Mouse (Mus musculus): Measurements from ENCODE around the gene Ttyh3. TPM values are rescaled to one million over a fixed set of nuclear protein-coding genes. Genes with fewer than 3 reads are reported as not detected.

Gene Ttyh3
- total and polyA plus RNA-seq, 3 experiments, result 5.9 to 35.7 TPM; not detected in 1

GRCm38 (mm10) chr5:140617714-140618113 lies 31.1 kb downstream of the Ttyh3 start (continued):
- TF ChIP-seq NRF1 (IDR thresholded peaks at IDR 0.05; ENCODE audit: insufficient read depth, low read depth, low read length, poor library complexity, severe bottlenecking), result 0 out of 2 replicates have a peak, but pooled peaks have one; percentile 27

GRCm38 (mm10) chr5:140616691-140617090 lies 32.1 kb downstream of the Ttyh3 start:
- H3K9me3 ChIP-seq (replicated peaks; ENCODE audit: insufficient read depth, low read length), result no peaks in the 10 kb centered on the region
- peak; percentile 37 for DNase-seq (ENCODE audit: low read depth, low spot score)
- TF ChIP-seq POLR2AphosphoS5 (IDR thresholded peaks at IDR 0.05; ENCODE audit: borderline replicate concordance, low read depth, low read length) (no peak), BHLHE40 (IDR thresholded peaks at IDR 0.05; ENCODE audit: borderline replicate concordance, low read depth, low read length) (no peak), JUND (IDR thresholded peaks at IDR 0.05; ENCODE audit: low read depth, low read length) (no peak), E2F4 (IDR thresholded peaks at IDR 0.05; ENCODE audit: borderline replicate concordance, low read depth, low read length) (no peak), KAT2A (conservative IDR thresholded peaks at IDR 0.05; ENCODE audit: low read depth, low read length) (no peak), GABPA (IDR thresholded peaks at IDR 0.05; ENCODE audit: low read depth, low read length) (no peak), ZMIZ1 (IDR thresholded peaks at IDR 0.05; ENCODE audit: low read depth, low read length) (no peak), MAX (IDR thresholded peaks at IDR 0.05; ENCODE audit: low read length) (no peak), MAFK (IDR thresholded peaks at IDR 0.05; ENCODE audit: borderline replicate concordance, low read depth, low read length) (no peak), MYC (IDR thresholded peaks at IDR 0.05; ENCODE audit: low read depth, low read length) (no peak), MYB (IDR thresholded peaks at IDR 0.05; ENCODE audit: low read depth, low read length) (no peak), NRF1 (IDR thresholded peaks at IDR 0.05; ENCODE audit: insufficient read depth, low read depth, low read length, poor library complexity, severe bottlenecking) (no peak)
- peaks cover 0 to 30% of the 10 kb centered on the region in 2 experiments; a peak in 2 of 4 replicates for H3K36me3 ChIP-seq (ENCODE audit: control insufficient read depth in 1 of 2, insufficient read depth in 2 of 2, low read length in 2 of 2)
- H3K9ac ChIP-seq (ENCODE audit: control insufficient read depth, low read depth, low read length, poor library complexity, severe bottlenecking), result no peak overlapping the region
- no peak overlapping the region for H3K4me3 ChIP-seq (ENCODE audit: control insufficient read depth in 1 of 2, insufficient read depth in 1 of 2, low read depth in 2 of 2, low read length in 2 of 2)
- H3K27ac ChIP-seq (ENCODE audit: control insufficient read depth, low read depth, low read length), result peak overlapping the region; percentile 64
- no peaks in the 10 kb centered on the region for H3K27me3 ChIP-seq (ENCODE audit: control insufficient read depth in 1 of 2, insufficient read depth in 2 of 2, low read length in 2 of 2)
- no peaks in the 10 kb centered on the region for H3K79me2 ChIP-seq (ENCODE audit: control insufficient read depth, insufficient read depth, low read length, poor library complexity)
- H3K4me1 ChIP-seq (ENCODE audit: control insufficient read depth in 1 of 2, insufficient read depth in 2 of 2, low read length in 2 of 2), result peaks cover 8 to 37% of the 10 kb centered on the region in 2 experiments

- Histone ChIP-seq H3K9me3 (replicated peaks; ENCODE audit: insufficient read depth, low read length) (no peaks in the 10 kb centered on the region), H3K9ac (ENCODE audit: control insufficient read depth, low read depth, low read length, poor library complexity, severe bottlenecking) (no peak overlapping the region), H3K36me3 (ENCODE audit: control insufficient read depth in 1 of 2, insufficient read depth in 2 of 2, low read length in 2 of 2) (peaks cover 0 to 30% of the 10 kb centered on the region in 2 experiments; a peak in 2 of 4 replicates), H3K27ac (ENCODE audit: control insufficient read depth, low read depth, low read length) (peak overlapping the region; percentile 52), H3K4me3 (ENCODE audit: control insufficient read depth in 1 of 2, insufficient read depth in 1 of 2, low read depth in 2 of 2, low read length in 2 of 2) (no peak overlapping the region), H3K79me2 (ENCODE audit: control insufficient read depth, insufficient read depth, low read length, poor library complexity) (no peaks in the 10 kb centered on the region), H3K4me1 (ENCODE audit: control insufficient read depth in 1 of 2, insufficient read depth in 2 of 2, low read length in 2 of 2) (peaks cover 8 to 37% of the 10 kb centered on the region in 2 experiments), H3K27me3 (ENCODE audit: control insufficient read depth in 1 of 2, insufficient read depth in 2 of 2, low read length in 2 of 2) (no peaks in the 10 kb centered on the region)
- DNase-seq (ENCODE audit: low read depth, low spot score), result peak; percentile 23
- no peak for TF ChIP-seq MEF2A (IDR thresholded peaks at IDR 0.05; ENCODE audit: extremely low read depth, insufficient replicate concordance, low read depth, low read length, poor library complexity, severe bottlenecking)
- no peak for TF ChIP-seq POLR2AphosphoS5 (IDR thresholded peaks at IDR 0.05; ENCODE audit: borderline replicate concordance, low read depth, low read length)
- TF ChIP-seq MAFK (IDR thresholded peaks at IDR 0.05; ENCODE audit: borderline replicate concordance, low read depth, low read length), result no peak
- TF ChIP-seq MYC (IDR thresholded peaks at IDR 0.05; ENCODE audit: low read depth, low read length), result no peak
- no peak for TF ChIP-seq ZC3H11A (IDR thresholded peaks at IDR 0.05; ENCODE audit: low read depth, low read length)
- no peak for TF ChIP-seq EP300 (IDR thresholded peaks at IDR 0.05; ENCODE audit: low read depth in 1 of 2, low read length in 2 of 2)
Observed at GRCm38 (mm10) chr5:140616110-140616503, 32.7 kb downstream of the Ttyh3 start.
